Comparison of ENCODE assay signal across 11 mouse cellular contexts in the genomic region with DNA sequence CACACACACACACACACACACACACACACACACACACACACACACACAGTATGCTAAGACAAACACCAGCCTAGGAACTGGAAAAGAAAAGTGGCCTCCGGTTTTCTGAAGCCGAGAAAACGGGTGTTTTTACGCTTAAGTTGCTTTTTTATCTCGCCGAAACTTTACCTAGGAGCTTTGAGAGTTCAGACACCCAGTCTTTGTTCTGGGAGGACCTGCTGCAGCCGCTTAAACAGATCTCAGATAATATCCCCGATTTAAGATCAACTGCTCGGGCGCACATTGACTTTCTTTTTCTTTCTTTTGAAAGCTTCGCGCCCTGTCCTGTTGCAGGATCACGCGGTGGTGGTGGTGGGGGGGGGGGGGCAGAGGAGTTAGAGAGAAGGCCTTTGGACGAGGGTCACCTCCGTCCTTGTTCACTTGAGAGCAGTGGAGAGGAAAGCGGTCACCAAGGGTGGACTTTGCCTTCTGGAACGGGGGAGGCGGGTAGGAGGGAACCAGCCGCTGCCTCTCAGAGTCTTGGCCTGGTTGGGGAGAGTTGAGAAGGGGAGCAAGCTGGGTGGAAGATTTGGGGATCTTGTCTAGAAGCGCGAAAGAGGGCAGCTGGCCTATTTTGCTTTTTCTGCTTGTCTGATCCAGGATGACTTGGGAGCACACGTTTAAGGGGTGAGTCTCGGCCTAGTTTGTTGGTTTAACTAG. TPM values are rescaled to one million over a fixed set of nuclear protein-coding genes. Genes with fewer than 3 reads are reported as not detected.
DNase-seq lines count a peak whose midpoint lies in the region; ATAC-seq and TF ChIP-seq lines count a peak whose summit lies in the region.
"Had no signal": no experiment of that assay in that cellular context is flagged by ENCODE, and none has a peak within 500 bp of the region (broad histone marks: within the 10 kb centered on the region; RNA-seq: fewer than 3 reads in every experiment).

No protein-coding gene starts in this region.

- DNase-seq in cerebellum, postnatal 10 days, result peak; percentile 10 to 31
- DNase-seq in cerebellum, adult 11-12 months, result no peak
- peak; percentile 36 for DNase-seq in midbrain, embryonic 14.5 days
- DNase-seq in kidney, postnatal 4 days, result peak; percentile 62 to 76
- DNase-seq in gastrocnemius, adult 2 months, result no peak
- no peak for DNase-seq in gastrocnemius, postnatal 4 days (ENCODE audit: low spot score in 2 of 2)
- DNase-seq in testis, postnatal 14 days (ENCODE audit: low spot score), result no peak
- DNase-seq: gastrocnemius, postnatal 14 days had no signal

- H3K27ac ChIP-seq in midbrain, embryonic 14.5 days (replicated peaks; ENCODE audit: low read depth, low read length), result no peak overlapping the region
- H3K27ac ChIP-seq in midbrain, embryonic 13.5 days, result no peak overlapping the region
- no peak overlapping the region for H3K27ac ChIP-seq in gastrocnemius, adult 2 months

- H3K27me3 ChIP-seq in midbrain, embryonic 14.5 days (ENCODE audit: control insufficient read depth, insufficient read depth, low read length), result peaks cover 81% of the 10 kb centered on the region
- peaks cover 94% of the 10 kb centered on the region for H3K27me3 ChIP-seq in midbrain, embryonic 13.5 days

- no peaks in the 10 kb centered on the region for H3K9me3 ChIP-seq in midbrain, embryonic 14.5 days (ENCODE audit: control insufficient read depth, low read length)
- H3K9me3 ChIP-seq in midbrain, embryonic 13.5 days, result no peaks in the 10 kb centered on the region

- WGBS in midbrain, embryonic 14.5 days, result 1% methylated on average over 24 of the region's 24 CpGs
- 2% methylated on average over 24 of the region's 24 CpGs for WGBS in midbrain, embryonic 13.5 days

- H3K4me1 ChIP-seq in midbrain, embryonic 14.5 days (ENCODE audit: control insufficient read depth, insufficient read depth, low read length), result no peaks in the 10 kb centered on the region
- peaks cover 17% of the 10 kb centered on the region for H3K4me1 ChIP-seq in midbrain, embryonic 13.5 days (replicated peaks)

- no peaks in the 10 kb centered on the region for H3K36me3 ChIP-seq in midbrain, embryonic 14.5 days (ENCODE audit: control insufficient read depth, insufficient read depth, low read length)
- H3K36me3 ChIP-seq in midbrain, embryonic 13.5 days, result no peaks in the 10 kb centered on the region

- no peak overlapping the region for H3K4me3 ChIP-seq in midbrain, embryonic 14.5 days (replicated peaks; ENCODE audit: low read depth, low read length)
- no peak overlapping the region for H3K4me3 ChIP-seq in midbrain, embryonic 13.5 days (replicated peaks)
- no peak overlapping the region for H3K4me3 ChIP-seq in gastrocnemius, adult 2 months

- no peak overlapping the region for H3K9ac ChIP-seq in midbrain, embryonic 14.5 days (replicated peaks; ENCODE audit: low read length)
- H3K9ac ChIP-seq in midbrain, embryonic 13.5 days (replicated peaks), result no peak overlapping the region

- no peak for ATAC-seq in midbrain, embryonic 14.5 days (ENCODE audit: low FRiP score, low TSS enrichment)
- ATAC-seq in midbrain, embryonic 13.5 days, result no peak

- H3K4me2 ChIP-seq in midbrain, embryonic 14.5 days (ENCODE audit: low read length), result no peak overlapping the region
- no peak overlapping the region for H3K4me2 ChIP-seq in midbrain, embryonic 13.5 days (replicated peaks)

- intact Hi-C loops in gastrocnemius, adult 2 months (cut with DNase I), result no loop called here

- no peak for TF ChIP-seq CTCF in gastrocnemius, adult 2 months (IDR thresholded peaks at IDR 0.05)

RNA-seq across cellular contexts. Expression of gene Pitx2, which starts 21.2 kb away (rescaled TPM):
- 27.0 and 27.5 TPM in 2 replicates for polyA plus RNA-seq in midbrain, embryonic 14.5 days (2014; fragmentation: Nextera tagmentation; extraction: Ambion mirVana)
- polyA plus RNA-seq in midbrain, embryonic 13.5 days (2015; fragmentation: Nextera tagmentation; extraction: Ambion mirVana), result 59.2 and 101 TPM in 2 replicates
- 1 to 10 TPM; 4.2 to 9.2 TPM for total RNA-seq in gastrocnemius, adult 2 months (2021)
- total RNA-seq in gastrocnemius, postnatal 4 days (2021), result 10 to 100 TPM; 19.0 to 19.6 TPM
- total RNA-seq: left cerebral cortex, postnatal 36 days; megakaryocyte-erythroid progenitor cell, adult 5-6 weeks had no signal

Comparison
In these comparisons a context has a peak if more than half of its experiments do, and no peak if none do; other contexts are left out.
1. DNase-seq: peak in cerebellum, postnatal 10 days (2 of 2), midbrain, embryonic 14.5 days (single experiment) and kidney, postnatal 4 days (2 of 2); none in cerebellum, adult 11-12 months (single experiment), gastrocnemius, adult 2 months (single experiment), gastrocnemius, postnatal 4 days (0 of 2) and testis, postnatal 14 days (single experiment).